Mouse (Mus musculus): ENCODE results near the gene Mmp25.

- TF ChIP-seq POLR2A (IDR thresholded peaks at IDR 0.05; ENCODE audit: insufficient read length, low read depth) (no peak), MAX (IDR thresholded peaks at IDR 0.05; ENCODE audit: low read depth) (no peak), MYOD1 (IDR thresholded peaks at IDR 0.05; ENCODE audit: control insufficient read depth in 1 of 3, insufficient read length in 2 of 3, low read depth in 2 of 3) (no peak)
Measured at GRCm38 (mm10) chr17:23603077-23603476, 42.0 kb downstream of the Mmp25 start.

Data from myocyte (in vitro differentiated cells).